Mouse (Mus musculus) kidney, adult 2 months (tissue): ENCODE measurements at regions not wholly inside any gene's neighbourhood (a gene's known extent, or its start where the extent isn't known, plus 50 kb on each side); places are given as distances from the start of the nearest gene placed in this dataset.

ENCODE experiments used
- CTCF ChIP-seq: fragments of 200-500 bp; conservative IDR thresholded peaks from 2 replicates; pipeline ENCODE4 v1.5.1; 2011; ENCODE audit warnings: low read depth, mild to moderate bottlenecking, control low read depth, low read length, moderate library complexity, mixed read lengths; ENCODE audit not compliant: insufficient read depth, insufficient read length
- POLR2A ChIP-seq: fragments of 200-500 bp; IDR thresholded peaks from one replicate; pipeline ENCODE4 v1.6.1; 2011; ENCODE audit warnings: low read depth, low read length, control low read depth

DNA sequence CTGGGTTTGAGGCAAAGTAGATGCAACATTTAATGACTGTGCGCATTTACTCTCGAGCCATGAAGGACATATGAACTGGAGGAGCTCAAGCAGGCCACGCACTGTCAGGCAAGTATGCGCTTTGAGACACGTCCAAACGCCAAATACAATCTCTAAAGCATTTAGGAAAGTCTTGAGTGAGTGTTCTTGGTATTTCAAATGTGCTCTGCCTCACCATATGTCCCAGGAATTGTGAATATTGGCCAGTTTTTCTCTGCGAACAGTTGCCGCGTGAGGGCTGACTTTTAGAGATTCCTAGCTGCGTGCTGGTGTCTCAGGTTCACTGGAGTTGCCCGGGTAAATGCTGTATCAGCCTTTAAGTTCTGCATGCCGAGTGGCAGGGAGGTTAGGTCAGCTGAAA, 498.4 kb downstream of the Etnk1 start:
- TF ChIP-seq CTCF (no peak), POLR2A (no peak)
